13 mouse cellular contexts compared by ENCODE assay signal in the genomic region with DNA sequence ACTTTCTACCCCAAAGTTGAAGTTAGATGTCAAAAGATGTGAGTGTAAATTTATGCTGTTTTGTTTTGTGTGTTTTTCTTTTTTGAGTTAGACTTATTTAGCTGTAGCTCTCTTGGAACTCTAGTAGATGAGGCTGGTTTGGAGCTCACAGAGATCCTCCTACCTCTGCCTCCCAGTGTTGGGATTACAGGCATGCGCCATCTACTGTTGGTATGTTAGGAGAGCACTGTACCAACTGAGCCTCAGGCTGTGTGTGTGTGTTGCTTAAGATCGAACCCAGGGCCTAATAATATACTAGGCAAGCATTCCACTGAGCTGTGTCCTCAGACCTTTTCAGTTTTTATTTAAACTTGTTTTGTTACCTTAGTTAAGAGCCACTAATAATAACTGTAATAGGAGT. TPM values are rescaled to one million over a fixed set of nuclear protein-coding genes. Genes with fewer than 3 reads are reported as not detected.
DNase-seq lines count a peak whose midpoint lies in the region; ATAC-seq and TF ChIP-seq lines count a peak whose summit lies in the region.
"Had no signal": no experiment of that assay in that cellular context is flagged by ENCODE, and none has a peak within 500 bp of the region (broad histone marks: within the 10 kb centered on the region; RNA-seq: fewer than 3 reads in every experiment).

No protein-coding gene starts in this region.

- H3K4me1 ChIP-seq in liver, embryonic 16.5 days (ENCODE audit: control insufficient read depth, low read depth, low read length), result peaks cover under 1% of the 10 kb centered on the region
- peaks cover 6% of the 10 kb centered on the region; the same call in 1 of the 2 replicates for H3K4me1 ChIP-seq in liver, embryonic 11.5 days (replicated peaks; ENCODE audit: control insufficient read depth, insufficient read depth, low read length)
- H3K4me1 ChIP-seq: hindbrain, embryonic 10.5 days had no signal

- no peaks in the 10 kb centered on the region for H3K27me3 ChIP-seq in liver, embryonic 16.5 days (ENCODE audit: control insufficient read depth, insufficient read depth, low read depth, low read length)
- no peaks in the 10 kb centered on the region for H3K27me3 ChIP-seq in liver, embryonic 11.5 days (replicated peaks; ENCODE audit: control insufficient read depth, insufficient read depth, low read length)
- H3K27me3 ChIP-seq in Patski, result no peaks in the 10 kb centered on the region
- H3K27me3 ChIP-seq: lung, embryonic 15.5 days; midbrain, embryonic 13.5 days had no signal

- no peak overlapping the region for H3K4me2 ChIP-seq in liver, embryonic 16.5 days (ENCODE audit: low read depth, low read length)
- H3K4me2 ChIP-seq in liver, embryonic 11.5 days, result no peak overlapping the region
- H3K4me2 ChIP-seq: lung, embryonic 15.5 days; midbrain, embryonic 13.5 days had no signal

- no peaks in the 10 kb centered on the region for H3K36me3 ChIP-seq in liver, embryonic 16.5 days (ENCODE audit: control insufficient read depth, insufficient read depth)
- H3K36me3 ChIP-seq in liver, embryonic 11.5 days (ENCODE audit: control insufficient read depth, insufficient read depth, low read length), result no peaks in the 10 kb centered on the region
- H3K36me3 ChIP-seq: hindbrain, embryonic 10.5 days; lung, embryonic 15.5 days; midbrain, embryonic 13.5 days had no signal

- H3K9ac ChIP-seq in liver, embryonic 16.5 days (ENCODE audit: low read depth, low read length), result no peak overlapping the region
- no peak overlapping the region for H3K9ac ChIP-seq in liver, embryonic 11.5 days (ENCODE audit: low read depth, low read length)
- H3K9ac ChIP-seq: lung, embryonic 15.5 days; midbrain, embryonic 13.5 days had no signal

- ATAC-seq in liver, embryonic 16.5 days (ENCODE audit: low read depth), result 0 out of 2 replicates have a peak, but pooled peaks have one; percentile 21
- no peak for ATAC-seq in liver, embryonic 11.5 days (replicated peaks; ENCODE audit: low FRiP score)
- no peak for ATAC-seq in Patski
- ATAC-seq in megakaryocyte-erythroid progenitor cell, adult 5-6 weeks (replicated peaks; ENCODE audit: low FRiP score, low TSS enrichment, poor library complexity, severe bottlenecking), result peak; percentile 79
- ATAC-seq: midbrain, embryonic 13.5 days had no signal

- peak; percentile 31 for TF ChIP-seq CTCF in Patski (IDR thresholded peaks at IDR 0.05)

- H3K27ac ChIP-seq in liver, embryonic 16.5 days (ENCODE audit: low read length), result no peak overlapping the region
- H3K27ac ChIP-seq in liver, embryonic 11.5 days (ENCODE audit: low read depth, low read length), result no peak overlapping the region
- H3K27ac ChIP-seq: hindbrain, embryonic 10.5 days; lung, embryonic 15.5 days; midbrain, embryonic 13.5 days had no signal

- intact Hi-C loops in heart, postnatal 25 days (cut with DNase I), result no loop called here

- 68% methylated on average over 2 of the region's 2 CpGs for WGBS in liver, embryonic 16.5 days (ENCODE audit: insufficient replicate concordance)
- 73% methylated on average over 2 of the region's 2 CpGs for WGBS in liver, embryonic 11.5 days

- peak; percentile 16 for DNase-seq in heart, adult 11 months
- no peak for DNase-seq in heart, postnatal 25 days (ENCODE audit: low spot score)
- no peak for DNase-seq in liver, embryonic 11.5 days (ENCODE audit: low spot score)
- no peak for DNase-seq in Patski (ENCODE audit: low read depth, low spot score)
- no peak for DNase-seq in adrenal gland, postnatal 25 days
- no peak for DNase-seq in adrenal gland, adult 18-20 months (ENCODE audit: low spot score in 2 of 2)
- DNase-seq: cerebellum, adult 8-10 months; kidney, adult 11 months had no signal

- in situ Hi-C loops in Patski (cut with MboI; ENCODE audit: low pct_unique_long_range_greater_than_20kb), result loop anchor here (25.0 kb wide), 1 partner anchor 750 kb away; the partner anchor contains the start of gene Stt3a

- H3K4me3 ChIP-seq in liver, embryonic 16.5 days (ENCODE audit: low read depth, low read length), result no peak overlapping the region
- no peak overlapping the region for H3K4me3 ChIP-seq in liver, embryonic 11.5 days (ENCODE audit: low read depth, low read length)
- H3K4me3 ChIP-seq: hindbrain, embryonic 10.5 days; lung, embryonic 15.5 days; midbrain, embryonic 13.5 days had no signal

- CTCF ChIA-PET in Patski (lab: Charles Lee), result interaction anchor here (1.1 to 1.3 kb wide), 2 partner anchors 15 to 49 kb away, joined by 3 read pairs; no protein-coding TSS in a partner anchor

- POLR2A ChIA-PET in Patski (lab: Charles Lee), result no interaction called here

- no peaks in the 10 kb centered on the region for H3K9me3 ChIP-seq in liver, embryonic 16.5 days (replicated peaks; ENCODE audit: control insufficient read depth, low read length)
- no peaks in the 10 kb centered on the region for H3K9me3 ChIP-seq in liver, embryonic 11.5 days (ENCODE audit: control insufficient read depth, low read length)
- H3K9me3 ChIP-seq: hindbrain, embryonic 10.5 days; lung, embryonic 15.5 days; midbrain, embryonic 13.5 days had no signal

RNA-seq across cellular contexts. Expression of gene Esam, which starts 15.8 kb away (rescaled TPM):
- total RNA-seq in heart, postnatal 25 days (2021), result 10 to 100 TPM; 62.5 to 77.7 TPM
- polyA plus RNA-seq in liver, embryonic 16.5 days (2015; fragmentation: Nextera tagmentation; extraction: Ambion mirVana), result 15.7 and 16.0 TPM in 2 replicates
- 34.9 and 36.6 TPM in 2 replicates for polyA plus RNA-seq in liver, embryonic 11.5 days (2014; fragmentation: Nextera tagmentation; extraction: Ambion mirVana)
- 83.1 TPM for polyA plus RNA-seq in Patski (2021)
- 0.45 TPM in 1 of 2 replicates, not detected in the other for total RNA-seq in megakaryocyte-erythroid progenitor cell, adult 5-6 weeks (2014; fragmentation: Nextera tagmentation)
- 2.1 and 4.5 TPM in 2 replicates for total RNA-seq in megakaryocyte-erythroid progenitor cell, adult 5-6 weeks (2017)
- total RNA-seq in adrenal gland, postnatal 25 days (2021), result 27.5 and 35.3 TPM in 2 replicates
- total RNA-seq in adrenal gland, adult 18-20 months (2021), result 10 to 100 TPM; 34.6 to 38.3 TPM

RNA-seq across cellular contexts. Expression of gene Msantd2, which starts 23.0 kb away (rescaled TPM):
- total RNA-seq in heart, postnatal 25 days (2021), result 1 to 10 TPM; 7.8 to 8.0 TPM
- polyA plus RNA-seq in liver, embryonic 16.5 days (2015; fragmentation: Nextera tagmentation; extraction: Ambion mirVana), result 2.5 and 2.7 TPM in 2 replicates
- polyA plus RNA-seq in liver, embryonic 11.5 days (2014; fragmentation: Nextera tagmentation; extraction: Ambion mirVana), result 13.2 and 17.7 TPM in 2 replicates
- 33.1 TPM for polyA plus RNA-seq in Patski (2021)
- total RNA-seq in megakaryocyte-erythroid progenitor cell, adult 5-6 weeks (2014; fragmentation: Nextera tagmentation), result 15.0 and 36.3 TPM in 2 replicates
- 17.1 and 21.6 TPM in 2 replicates for total RNA-seq in megakaryocyte-erythroid progenitor cell, adult 5-6 weeks (2017)
- 26.8 and 28.7 TPM in 2 replicates for total RNA-seq in adrenal gland, postnatal 25 days (2021)
- total RNA-seq in adrenal gland, adult 18-20 months (2021), result 10 to 100 TPM; 21.1 to 24.0 TPM

RNA-seq across cellular contexts. Expression of gene Vsig2, which starts 27.0 kb away (rescaled TPM):
- 1 to 10 TPM; 4.1 to 4.7 TPM for total RNA-seq in heart, postnatal 25 days (2021)
- polyA plus RNA-seq in liver, embryonic 16.5 days (2015; fragmentation: Nextera tagmentation; extraction: Ambion mirVana), result 0.16 and 0.34 TPM in 2 replicates
- 0.66 and 1.5 TPM in 2 replicates for polyA plus RNA-seq in liver, embryonic 11.5 days (2014; fragmentation: Nextera tagmentation; extraction: Ambion mirVana)
- 1.8 TPM for polyA plus RNA-seq in Patski (2021)
- total RNA-seq in megakaryocyte-erythroid progenitor cell, adult 5-6 weeks (2014; fragmentation: Nextera tagmentation), result not detected in 2 replicates
- not detected in 2 replicates for total RNA-seq in megakaryocyte-erythroid progenitor cell, adult 5-6 weeks (2017)
- 4.8 and 5.8 TPM in 2 replicates for total RNA-seq in adrenal gland, postnatal 25 days (2021)
- 1 to 10 TPM; 2.1 to 2.8 TPM for total RNA-seq in adrenal gland, adult 18-20 months (2021)

RNA-seq across cellular contexts. Expression of gene Nrgn, which starts 40.6 kb away (rescaled TPM):
- 1 to 10 TPM; 3.2 to 6.7 TPM for total RNA-seq in heart, postnatal 25 days (2021)
- polyA plus RNA-seq in liver, embryonic 16.5 days (2015; fragmentation: Nextera tagmentation; extraction: Ambion mirVana), result 4.9 and 6.3 TPM in 2 replicates
- 20.8 and 23.6 TPM in 2 replicates for polyA plus RNA-seq in liver, embryonic 11.5 days (2014; fragmentation: Nextera tagmentation; extraction: Ambion mirVana)
- polyA plus RNA-seq in Patski (2021), result 0.21 TPM
- 16.8 and 21.8 TPM in 2 replicates for total RNA-seq in megakaryocyte-erythroid progenitor cell, adult 5-6 weeks (2014; fragmentation: Nextera tagmentation)
- total RNA-seq in megakaryocyte-erythroid progenitor cell, adult 5-6 weeks (2017), result 7.1 and 8.3 TPM in 2 replicates
- total RNA-seq in adrenal gland, postnatal 25 days (2021), result 0.86 and 1.4 TPM in 2 replicates
- 1 to 10 TPM; 1.7 to 3.5 TPM for total RNA-seq in adrenal gland, adult 18-20 months (2021)

RNA-seq across cellular contexts. Expression of gene Siae, which starts 43.4 kb away (rescaled TPM):
- 1 to 10 TPM; 8.4 to 8.7 TPM for total RNA-seq in heart, postnatal 25 days (2021)
- polyA plus RNA-seq in liver, embryonic 16.5 days (2015; fragmentation: Nextera tagmentation; extraction: Ambion mirVana), result 5.4 and 5.5 TPM in 2 replicates
- 8.0 and 8.6 TPM in 2 replicates for polyA plus RNA-seq in liver, embryonic 11.5 days (2014; fragmentation: Nextera tagmentation; extraction: Ambion mirVana)
- 26.7 TPM for polyA plus RNA-seq in Patski (2021)
- 15.3 and 16.8 TPM in 2 replicates for total RNA-seq in megakaryocyte-erythroid progenitor cell, adult 5-6 weeks (2014; fragmentation: Nextera tagmentation)
- total RNA-seq in megakaryocyte-erythroid progenitor cell, adult 5-6 weeks (2017), result 9.6 and 11.3 TPM in 2 replicates
- 15.7 and 18.8 TPM in 2 replicates for total RNA-seq in adrenal gland, postnatal 25 days (2021)
- total RNA-seq in adrenal gland, adult 18-20 months (2021), result 10 to 100 TPM; 16.2 to 17.7 TPM

Comparison
In these comparisons a context has a peak if more than half of its experiments do, and no peak if none do; other contexts are left out.
1. ATAC-seq: peak in liver, embryonic 16.5 days (single experiment) and megakaryocyte-erythroid progenitor cell, adult 5-6 weeks (single experiment); none in liver, embryonic 11.5 days (single experiment) and Patski (single experiment).